Mouse (Mus musculus) embryonic facial prominence, embryonic 10.5 days (tissue): ENCODE results near the gene Ect2. TPM values are rescaled to one million over a fixed set of nuclear protein-coding genes. Genes with fewer than 3 reads are reported as not detected.

Experiments used
- DNase-seq: peaks from one replicate; pipeline ENCODE4 v3.0.0-alpha.2; 2017; ENCODE audit warnings: low spot score
- H3K27ac ChIP-seq: fragments of 300-500 bp; sonication (generic); replicated peaks from 2 replicates; pipeline ENCODE4 v1.5.1; 2016; ENCODE audit warnings: mild to moderate bottlenecking
- H3K27me3 ChIP-seq: fragments of 300-500 bp; sonication (generic); replicated peaks from 2 replicates; pipeline ENCODE4 v1.6.1; 2016; ENCODE audit warnings: low read depth, mild to moderate bottlenecking; ENCODE audit not compliant: poor library complexity, severe bottlenecking
- H3K36me3 ChIP-seq: fragments of 300-500 bp; sonication (generic); replicated peaks from 2 replicates; pipeline ENCODE4 v1.6.1; 2016; ENCODE audit warnings: mild to moderate bottlenecking, moderate library complexity
- H3K4me1 ChIP-seq: fragments of 300-500 bp; sonication (generic); 2 replicates; pipeline ENCODE4 v1.6.1; 2016
- H3K4me3 ChIP-seq: fragments of 300-500 bp; sonication (generic); 2 replicates; pipeline ENCODE4 v1.5.1; 2016; ENCODE audit warnings: mild to moderate bottlenecking, moderate library complexity
- H3K9me3 ChIP-seq: fragments of 300-500 bp; sonication (generic); 2 replicates; pipeline ENCODE4 v1.6.1; 2016; ENCODE audit warnings: mild to moderate bottlenecking
- WGBS: fragments of 180-500 bp; shearing (Covaris S2); methylation state at CpG from one replicate; pipeline ENCODE4 v1.1.7; 2016; 5-methylcytosine and 5-hydroxymethylcytosine counted together
- polyA plus RNA-seq: library from polyadenylated mRNA; unstranded; fragments of >200 nt; fragmentation: Nextera tagmentation; extraction: Ambion mirVana; gene quantifications from 2 replicates; pipeline ENCODE4 v1.2.1, GENCODE M21; 2016

The Ect2 gene
- polyA plus RNA-seq, 1 experiment from 2014 or later = 82.4 TPM

DNA sequence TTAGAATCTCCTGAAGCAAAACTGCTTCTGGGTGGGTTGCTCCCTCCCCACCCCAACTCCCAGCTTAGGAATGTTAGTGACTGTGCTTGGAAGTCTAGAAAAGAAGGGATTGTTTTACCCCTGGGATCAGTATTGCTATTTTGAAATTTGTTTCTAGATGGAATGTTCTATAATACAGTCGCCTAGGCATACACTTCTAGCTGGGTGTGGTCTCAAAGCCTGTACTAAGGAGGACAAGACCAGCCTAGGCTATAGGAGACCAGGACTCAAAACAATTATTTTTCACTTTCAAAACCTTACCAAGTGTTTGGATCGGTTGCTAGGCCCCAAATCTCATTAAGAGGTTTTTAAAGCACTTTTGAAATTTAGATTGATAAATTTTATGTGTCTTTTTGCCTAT is 602 bp upstream of the Ect2 start:
- no peak for DNase-seq
- 64% methylated on average over 2 of the region's 2 CpGs for WGBS
- Histone ChIP-seq H3K27ac (peak overlapping the region; percentile 97), H3K36me3 (peaks cover 25% of the 10 kb centered on the region), H3K27me3 (no peaks in the 10 kb centered on the region), H3K4me1 (peaks cover 45% of the 10 kb centered on the region), H3K4me3 (peak overlapping the region; percentile 94), H3K9me3 (no peaks in the 10 kb centered on the region)

DNA sequence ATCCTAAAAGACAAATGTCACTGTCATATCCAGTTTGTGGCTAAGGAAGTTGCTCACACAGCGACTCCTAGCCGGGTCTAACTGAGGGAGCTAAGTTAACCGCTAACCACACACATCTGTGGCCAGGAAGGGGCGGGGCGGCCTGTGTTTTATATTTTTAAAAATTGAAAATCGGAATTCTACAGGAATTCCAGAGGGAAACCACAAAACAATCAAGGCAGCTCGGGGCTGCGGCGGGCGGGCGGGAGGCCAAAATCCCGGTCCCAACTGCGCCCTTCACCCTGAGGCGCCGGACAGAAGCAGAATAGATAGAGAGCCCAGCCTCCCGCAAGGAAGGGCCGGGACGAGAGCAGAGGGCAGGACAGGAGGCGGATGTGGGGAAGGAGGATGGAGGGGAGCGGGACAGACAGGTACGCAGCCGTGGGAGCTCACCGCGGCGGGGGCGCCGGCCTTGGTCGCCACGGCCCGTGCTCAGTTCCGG is 447 bp downstream of the Ect2 start:
- peaks cover 35% of the 10 kb centered on the region for H3K36me3 ChIP-seq
- whole genome bisulfite sequencing = under 1% methylated on average over 31 of the region's 31 CpGs
- H3K27ac ChIP-seq = peak overlapping the region; percentile 97
- H3K4me1 ChIP-seq = peaks cover 40% of the 10 kb centered on the region
- no peak for DNase-seq
- peak overlapping the region; percentile 94 for H3K4me3 ChIP-seq
- no peaks in the 10 kb centered on the region for H3K9me3 ChIP-seq
- no peaks in the 10 kb centered on the region for H3K27me3 ChIP-seq

DNA sequence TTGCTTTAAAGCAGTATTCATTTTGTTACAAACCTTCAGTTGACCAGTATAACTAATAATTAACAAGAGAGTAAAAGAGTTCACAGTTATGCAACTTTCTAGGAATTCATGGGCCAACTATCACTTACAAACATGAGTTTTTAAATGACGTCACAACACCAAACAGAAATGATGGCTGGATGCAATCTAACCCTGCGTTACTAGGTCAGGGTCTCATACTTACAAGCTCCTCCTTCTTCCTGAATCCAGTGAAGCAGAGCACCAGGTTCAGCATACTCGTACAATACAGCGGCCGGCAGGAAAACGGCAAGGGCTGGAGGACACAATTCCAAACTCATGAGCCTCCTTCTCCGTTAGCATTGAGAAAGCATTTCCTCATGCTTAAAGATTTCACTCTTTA is 7.9 kb downstream of the Ect2 start:
- H3K4me1 ChIP-seq = no peaks in the 10 kb centered on the region
- WGBS = 91% methylated on average over 7 of the region's 7 CpGs
- peaks cover 100% of the 10 kb centered on the region for H3K36me3 ChIP-seq
- no peak overlapping the region for H3K4me3 ChIP-seq
- DNase-seq = no peak
- H3K27ac ChIP-seq = no peak overlapping the region
- no peaks in the 10 kb centered on the region for H3K27me3 ChIP-seq
- no peaks in the 10 kb centered on the region for H3K9me3 ChIP-seq

DNA sequence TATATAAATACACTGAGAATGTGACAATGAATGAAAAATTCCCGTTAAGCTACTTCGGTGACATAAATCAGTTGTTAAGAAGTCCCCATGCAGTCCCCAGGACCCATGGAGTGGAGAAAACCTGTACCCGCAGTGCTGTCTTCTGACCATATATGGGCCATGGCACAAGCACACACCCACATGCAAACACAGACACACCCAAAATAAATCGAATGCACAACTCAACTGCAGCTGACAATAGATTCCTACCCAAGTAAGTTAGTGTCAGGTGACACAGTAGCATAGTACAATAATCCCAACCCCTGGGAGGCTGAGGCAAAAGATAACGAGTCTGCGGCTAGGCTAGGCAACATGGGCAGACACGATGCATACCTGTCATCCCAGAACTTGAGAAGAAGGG is 10.1 kb downstream of the Ect2 start:
- H3K4me3 ChIP-seq = no peak overlapping the region
- H3K27me3 ChIP-seq = no peaks in the 10 kb centered on the region
- peaks cover 99% of the 10 kb centered on the region for H3K36me3 ChIP-seq
- no peaks in the 10 kb centered on the region for H3K9me3 ChIP-seq
- no peaks in the 10 kb centered on the region for H3K4me1 ChIP-seq
- no peak overlapping the region for H3K27ac ChIP-seq
- WGBS = 92% methylated on average over 7 of the region's 7 CpGs
- no peak for DNase-seq

DNA sequence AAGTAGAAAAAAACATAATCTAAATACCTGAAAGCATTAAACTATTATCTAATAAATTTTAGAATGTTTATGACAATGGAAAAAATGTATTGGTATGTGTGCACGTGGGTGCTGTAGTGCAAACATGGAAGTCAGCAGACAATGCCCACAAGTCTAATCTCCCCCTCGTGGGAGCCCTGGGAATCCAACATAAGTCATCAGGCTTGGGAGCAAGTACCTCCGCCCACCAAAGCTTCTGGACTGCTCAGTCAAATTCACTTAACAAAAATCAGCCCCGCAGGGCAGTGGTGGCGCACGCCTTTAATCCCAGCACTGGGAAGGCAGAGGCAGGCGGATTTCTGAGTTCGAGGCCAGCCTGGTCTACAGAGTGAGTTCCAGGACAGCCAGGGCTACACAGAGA is 13.6 kb downstream of the Ect2 start:
- H3K27me3 ChIP-seq = no peaks in the 10 kb centered on the region
- H3K4me1 ChIP-seq = no peaks in the 10 kb centered on the region
- H3K27ac ChIP-seq = no peak overlapping the region
- peaks cover 99% of the 10 kb centered on the region for H3K36me3 ChIP-seq
- WGBS = 93% methylated on average over 8 of the region's 8 CpGs
- H3K4me3 ChIP-seq = no peak overlapping the region
- no peaks in the 10 kb centered on the region for H3K9me3 ChIP-seq
- DNase-seq = no peak

DNA sequence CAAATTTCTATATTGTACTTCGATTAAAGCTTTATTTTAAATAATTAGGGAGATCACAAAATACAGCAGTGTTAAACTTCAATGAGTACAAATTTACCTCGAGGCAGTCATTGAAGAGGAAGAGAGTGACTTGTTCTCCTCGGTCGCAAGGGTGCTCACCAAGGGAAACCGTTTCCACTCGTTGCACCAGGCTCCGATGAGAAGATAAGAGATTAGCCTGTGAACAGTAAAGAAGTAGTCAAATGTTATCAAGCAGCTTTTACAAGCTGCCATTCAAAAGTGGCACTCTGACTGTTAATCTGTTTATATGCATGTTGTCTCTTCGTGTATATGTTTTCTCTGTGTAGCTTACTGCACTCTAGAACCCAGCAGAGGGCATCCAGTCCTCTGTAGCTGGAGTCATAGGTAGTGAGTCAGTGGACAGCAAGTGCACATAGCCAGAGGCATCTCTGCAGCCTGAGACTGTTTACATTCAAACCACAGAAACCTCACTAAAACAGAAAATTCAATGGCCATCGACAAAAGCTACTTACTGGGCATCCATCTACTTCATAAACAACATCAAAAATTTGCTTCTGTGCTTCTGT is 31.7 kb downstream of the Ect2 start:
- H3K36me3 ChIP-seq = peaks cover 95% of the 10 kb centered on the region
- WGBS = 92% methylated on average over 9 of the region's 9 CpGs
- no peak overlapping the region for H3K27ac ChIP-seq
- H3K4me3 ChIP-seq = no peak overlapping the region
- H3K4me1 ChIP-seq = no peaks in the 10 kb centered on the region
- H3K27me3 ChIP-seq = no peaks in the 10 kb centered on the region
- H3K9me3 ChIP-seq = no peaks in the 10 kb centered on the region
- DNase-seq = no peak

DNA sequence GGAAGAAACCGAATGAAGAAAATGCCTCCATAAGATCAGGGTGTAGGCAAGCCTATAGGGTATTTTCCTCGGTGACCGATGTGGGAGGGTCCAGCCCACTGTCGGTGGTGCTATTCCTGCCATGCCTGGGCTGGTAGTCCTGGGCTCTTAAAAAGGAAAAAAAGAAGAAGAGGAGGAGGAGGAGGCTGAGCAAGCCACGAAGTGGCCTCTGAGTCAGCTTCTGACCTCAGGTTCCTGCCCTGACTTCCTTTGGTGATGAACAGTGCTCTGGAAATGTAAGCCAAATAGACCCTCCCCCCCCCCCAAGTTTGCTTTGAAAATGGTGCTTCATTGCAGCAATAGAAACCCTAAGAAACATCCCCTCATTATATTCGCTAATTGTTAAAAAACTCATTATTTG is 32.7 kb downstream of the Ect2 start:
- 89% methylated on average over 6 of the region's 6 CpGs for WGBS
- no peaks in the 10 kb centered on the region for H3K27me3 ChIP-seq
- no peaks in the 10 kb centered on the region for H3K4me1 ChIP-seq
- H3K9me3 ChIP-seq = no peaks in the 10 kb centered on the region
- H3K27ac ChIP-seq = no peak overlapping the region
- no peak overlapping the region for H3K4me3 ChIP-seq
- H3K36me3 ChIP-seq = peaks cover 95% of the 10 kb centered on the region
- no peak for DNase-seq

DNA sequence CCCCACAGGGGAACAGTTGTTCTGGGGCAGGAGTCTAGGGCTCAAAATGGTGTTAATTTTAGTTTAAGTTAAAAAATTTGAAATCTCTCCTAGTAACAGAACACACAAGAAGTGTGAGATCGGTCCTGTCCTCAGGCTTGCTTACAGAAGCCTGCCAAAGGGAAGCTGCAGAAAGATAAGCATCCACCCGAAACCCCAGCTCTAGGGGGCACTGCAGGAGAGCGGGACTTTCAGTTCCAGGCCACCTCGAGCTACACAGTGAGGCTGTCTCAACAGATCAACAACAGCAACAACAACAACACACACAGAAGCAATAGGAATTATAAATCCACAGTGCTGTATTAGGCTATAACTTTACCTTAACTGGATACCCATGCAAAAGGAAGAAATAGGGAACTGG is 35.5 kb downstream of the Ect2 start:
- no peak overlapping the region for H3K27ac ChIP-seq
- H3K4me3 ChIP-seq = no peak overlapping the region
- no peaks in the 10 kb centered on the region for H3K4me1 ChIP-seq
- no peaks in the 10 kb centered on the region for H3K27me3 ChIP-seq
- WGBS = 90% methylated on average over 4 of the region's 4 CpGs
- no peaks in the 10 kb centered on the region for H3K9me3 ChIP-seq
- DNase-seq = no peak
- peaks cover 90% of the 10 kb centered on the region for H3K36me3 ChIP-seq

DNA sequence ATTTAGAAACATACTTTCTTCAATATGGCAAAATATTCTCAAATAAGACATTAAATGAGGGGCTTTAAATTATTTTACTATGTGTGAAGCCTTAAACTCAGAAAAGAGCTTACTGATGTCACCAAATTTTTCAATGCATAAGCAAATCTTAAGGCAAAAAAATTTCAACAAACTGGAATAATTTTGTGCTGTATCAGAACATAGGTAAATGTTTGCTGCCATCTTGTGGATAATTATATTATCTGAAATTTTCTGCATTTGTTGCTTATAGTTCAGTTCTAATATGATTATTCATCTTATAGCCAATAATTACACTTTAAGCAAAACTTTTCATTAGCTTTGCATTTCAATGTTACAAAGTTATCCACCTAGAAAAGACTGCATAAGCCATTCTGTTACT is 42.8 kb downstream of the Ect2 start:
- Histone ChIP-seq H3K4me1 (no peaks in the 10 kb centered on the region), H3K27ac (no peak overlapping the region), H3K4me3 (no peak overlapping the region), H3K36me3 (peaks cover 86% of the 10 kb centered on the region), H3K9me3 (no peaks in the 10 kb centered on the region), H3K27me3 (no peaks in the 10 kb centered on the region)
- no peak for DNase-seq

DNA sequence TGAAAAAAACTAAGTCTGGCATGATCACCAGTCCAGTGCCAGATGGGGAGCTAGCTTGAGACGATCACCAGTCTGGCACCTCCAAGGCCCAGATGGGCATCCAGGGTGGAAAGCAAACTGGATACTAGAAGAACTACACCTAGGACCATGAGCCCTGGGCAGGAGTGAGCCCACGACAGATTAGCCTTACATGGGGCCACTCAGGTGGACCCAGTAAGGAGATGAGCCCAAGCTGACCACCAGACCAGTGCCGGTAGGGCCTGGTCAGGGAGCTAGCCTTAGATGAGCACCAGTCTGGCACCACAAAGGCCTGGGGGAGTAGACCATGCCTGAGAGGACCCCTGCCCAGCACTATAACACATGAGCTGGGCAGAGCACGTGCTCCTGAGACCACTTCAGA is 44.6 kb downstream of the Ect2 start:
- Histone ChIP-seq H3K9me3 (no peaks in the 10 kb centered on the region), H3K4me1 (no peaks in the 10 kb centered on the region), H3K36me3 (peaks cover 84% of the 10 kb centered on the region), H3K4me3 (no peak overlapping the region), H3K27me3 (no peaks in the 10 kb centered on the region), H3K27ac (no peak overlapping the region)
- WGBS = 91% methylated on average over 4 of the region's 4 CpGs
- DNase-seq = no peak

DNA sequence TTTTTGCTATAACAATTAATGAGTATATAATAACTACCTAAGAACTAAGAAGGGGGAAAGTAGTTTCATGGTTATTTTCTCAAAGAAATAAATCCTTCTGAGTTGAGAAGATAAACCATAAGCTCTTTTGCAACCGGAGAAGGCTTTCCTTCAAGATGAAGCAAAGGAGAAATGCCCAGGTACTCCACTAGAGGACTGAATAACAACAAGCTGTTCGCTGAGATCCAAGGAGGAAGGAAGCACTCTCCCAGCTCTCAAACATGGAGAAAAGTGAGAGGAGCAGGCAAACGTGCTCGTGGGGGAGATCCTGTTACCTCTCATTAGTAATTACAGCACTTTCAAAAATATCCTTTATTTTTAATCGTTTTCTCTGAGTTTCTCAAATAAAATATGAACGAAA is 46.5 kb downstream of the Ect2 start:
- WGBS = 83% methylated on average over 6 of the region's 6 CpGs
- Histone ChIP-seq H3K4me3 (no peak overlapping the region), H3K27me3 (no peaks in the 10 kb centered on the region), H3K27ac (no peak overlapping the region), H3K36me3 (peaks cover 90% of the 10 kb centered on the region), H3K4me1 (no peaks in the 10 kb centered on the region), H3K9me3 (no peaks in the 10 kb centered on the region)
- no peak for DNase-seq

DNA sequence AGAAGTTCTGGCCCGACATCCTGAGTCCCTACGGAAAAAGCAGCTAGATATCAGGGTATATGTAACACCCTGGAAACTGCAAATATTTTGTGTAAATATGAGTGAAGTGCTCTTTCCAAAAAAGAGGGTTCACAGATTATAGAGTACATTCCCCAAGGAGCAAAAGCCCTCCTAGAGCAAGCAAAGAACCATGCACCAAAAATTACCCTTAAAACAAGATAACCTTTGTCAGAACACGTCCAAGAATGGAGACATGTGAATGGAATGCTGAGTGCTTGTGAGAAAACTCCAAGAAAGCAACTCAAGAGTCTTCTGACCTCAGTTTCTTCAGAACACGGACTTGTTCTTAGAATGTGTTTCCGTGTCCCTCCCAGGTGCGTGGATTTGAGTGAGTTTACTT is 50.7 kb downstream of the Ect2 start:
- H3K4me3 ChIP-seq = no peak overlapping the region
- 93% methylated on average over 6 of the region's 6 CpGs for WGBS
- no peaks in the 10 kb centered on the region for H3K27me3 ChIP-seq
- no peak overlapping the region for H3K27ac ChIP-seq
- peaks cover 96% of the 10 kb centered on the region for H3K36me3 ChIP-seq
- no peaks in the 10 kb centered on the region for H3K4me1 ChIP-seq
- H3K9me3 ChIP-seq = no peaks in the 10 kb centered on the region
- no peak for DNase-seq

DNA sequence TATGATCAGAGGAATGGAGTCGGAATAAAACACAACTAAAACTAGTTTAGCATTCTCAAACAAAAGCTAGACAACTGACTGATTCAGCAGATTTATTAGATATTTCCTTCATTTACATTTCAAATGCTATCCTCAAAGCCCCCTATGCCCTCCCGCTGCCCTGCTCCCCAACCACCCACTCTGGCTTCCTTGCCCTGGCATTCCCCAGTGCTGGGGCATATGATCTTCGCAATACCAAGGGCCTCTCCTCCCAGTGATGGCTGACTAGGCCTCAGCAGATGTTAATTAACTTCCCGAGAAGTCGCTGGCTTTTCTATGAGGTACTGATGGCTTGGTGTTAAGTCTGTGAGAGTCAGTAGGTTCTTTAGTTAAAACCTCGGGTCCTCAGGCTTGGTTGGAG is 55.0 kb downstream of the Ect2 start:
- no peak overlapping the region for H3K27ac ChIP-seq
- H3K4me1 ChIP-seq = no peaks in the 10 kb centered on the region
- H3K4me3 ChIP-seq = no peak overlapping the region
- no peaks in the 10 kb centered on the region; the same call in 1 of the 2 replicates for H3K9me3 ChIP-seq
- 93% methylated on average over 6 of the region's 6 CpGs for WGBS
- no peaks in the 10 kb centered on the region for H3K27me3 ChIP-seq
- H3K36me3 ChIP-seq = peaks cover 98% of the 10 kb centered on the region
- DNase-seq = no peak

DNA sequence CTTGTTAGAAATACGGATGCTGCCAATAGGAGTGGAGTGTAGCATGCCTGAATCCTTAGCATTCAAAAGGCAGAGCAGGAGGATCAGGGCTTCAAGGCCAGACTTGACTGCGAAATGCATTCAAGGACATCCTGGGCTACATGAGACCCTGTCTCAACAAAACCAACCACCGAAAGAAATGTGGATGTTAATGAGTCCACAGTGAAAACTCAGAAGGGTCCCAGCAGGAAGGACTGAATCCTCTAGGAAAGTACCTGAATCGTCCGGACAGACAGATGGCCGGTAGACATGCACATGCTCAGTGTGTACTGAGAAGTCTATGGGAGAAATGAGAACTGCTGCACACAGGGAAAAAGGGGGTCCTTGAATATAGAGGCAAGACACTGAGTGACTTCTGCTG is 67.5 kb downstream of the Ect2 start:
- no peaks in the 10 kb centered on the region for H3K4me1 ChIP-seq
- no peak for DNase-seq
- WGBS = 93% methylated on average over 6 of the region's 6 CpGs
- peaks cover 61% of the 10 kb centered on the region for H3K36me3 ChIP-seq
- no peak overlapping the region for H3K4me3 ChIP-seq
- H3K27me3 ChIP-seq = no peaks in the 10 kb centered on the region
- H3K27ac ChIP-seq = no peak overlapping the region
- 0 out of 2 replicates have a peak, but pooled peaks cover 2% of the 10 kb centered on the region for H3K9me3 ChIP-seq
